Mouse (Mus musculus) CD4-positive, CD25-positive, alpha-beta regulatory T cell (primary cell): ENCODE results near the gene Gm3402. TPM values are rescaled to one million over a fixed set of nuclear protein-coding genes. Genes with fewer than 3 reads are reported as not detected.

Experiments
- polyA plus RNA-seq: library from polyadenylated mRNA; unstranded; fragments of 100-300 nt; shearing (Covaris generic); gene quantifications from one replicate; pipeline ENCODE4 v1.2.1, GENCODE M21; 2017

The Gm3402 gene
- polyA plus RNA-seq, result not detected

DNA sequence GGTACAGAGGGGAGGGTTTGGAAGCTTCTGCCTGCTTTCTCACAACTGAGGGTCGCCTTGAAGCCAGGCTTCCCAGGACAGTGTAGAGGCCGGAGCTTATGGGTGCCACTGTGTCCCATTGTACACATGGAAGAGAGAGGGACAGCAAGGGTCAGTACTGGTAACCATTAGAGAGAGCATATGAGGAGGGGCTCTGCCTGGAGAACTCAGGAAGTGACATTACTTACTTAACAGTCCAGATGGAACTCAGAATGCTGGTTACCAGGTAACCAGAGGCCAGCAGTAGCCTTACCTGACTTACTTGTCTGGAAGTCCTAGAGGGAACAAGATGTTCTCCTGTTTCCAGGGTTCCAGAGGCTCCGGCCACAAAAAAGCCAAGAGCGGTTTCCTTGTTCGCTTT lies at the start of gene Gm3402:
Gene Gm3402 (plus strand): TSS at position 301 of the 400 bp plus-strand sequence.

DNA sequence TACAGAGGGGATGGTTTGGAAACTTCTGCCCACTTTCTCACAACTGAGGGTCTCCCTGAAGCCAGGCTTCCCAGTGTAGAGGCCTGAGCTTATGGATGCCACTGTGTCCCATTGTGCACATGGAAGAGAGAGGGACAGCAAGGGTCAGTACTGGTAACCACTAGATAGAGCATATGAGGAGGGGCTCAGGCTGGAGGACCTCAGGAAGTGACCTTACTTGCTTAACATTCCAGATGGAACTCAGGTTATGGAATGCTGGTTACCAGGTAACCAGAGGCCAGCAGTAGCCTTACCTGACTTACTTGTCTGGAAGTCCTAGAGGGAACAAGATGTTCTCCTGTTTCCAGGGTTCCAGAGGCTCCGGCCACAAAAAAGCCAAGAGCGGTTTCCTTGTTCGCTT lies 32.3 kb upstream of the Gm3402 start, which contains the start of gene Gm6408:
Gene Gm6408 (plus strand): TSS at position 301 of the 400 bp plus-strand sequence.

DNA sequence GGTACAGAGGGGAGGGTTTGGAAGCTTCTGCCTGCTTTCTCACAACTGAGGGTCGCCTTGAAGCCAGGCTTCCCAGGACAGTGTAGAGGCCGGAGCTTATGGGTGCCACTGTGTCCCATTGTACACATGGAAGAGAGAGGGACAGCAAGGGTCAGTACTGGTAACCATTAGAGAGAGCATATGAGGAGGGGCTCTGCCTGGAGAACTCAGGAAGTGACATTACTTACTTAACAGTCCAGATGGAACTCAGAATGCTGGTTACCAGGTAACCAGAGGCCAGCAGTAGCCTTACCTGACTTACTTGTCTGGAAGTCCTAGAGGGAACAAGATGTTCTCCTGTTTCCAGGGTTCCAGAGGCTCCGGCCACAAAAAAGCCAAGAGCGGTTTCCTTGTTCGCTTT lies 22.9 kb upstream of the Gm3402 start, which contains the start of gene Gm6370:
Gene Gm6370 (plus strand): TSS at position 301 of the 400 bp plus-strand sequence.

GRCm38 (mm10) chr5:146502099-146502498 lies 11.8 kb upstream of the Gm3402 start, which contains the start of gene 4930449I24Rik:
Gene 4930449I24Rik (plus strand): TSS chr5:146502399.

DNA sequence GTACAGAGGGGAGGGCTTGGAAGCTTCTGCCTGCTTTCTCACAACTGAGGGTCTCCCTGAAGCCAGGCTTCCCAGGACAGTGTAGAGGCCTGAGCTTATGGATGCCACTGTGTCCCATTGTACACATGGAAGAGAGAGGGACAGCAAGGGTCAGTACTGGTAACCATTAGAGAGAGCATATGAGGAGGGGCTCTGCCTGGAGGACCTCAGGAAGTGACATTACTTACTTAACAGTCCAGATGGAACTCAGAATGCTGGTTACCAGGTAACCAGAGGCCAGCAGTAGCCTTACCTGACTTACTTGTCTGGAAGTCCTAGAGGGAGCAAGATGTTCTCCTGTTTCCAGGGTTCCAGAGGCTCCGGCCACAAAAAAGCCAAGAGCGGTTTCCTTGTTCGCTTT lies 11.6 kb downstream of the Gm3402 start, which contains the start of gene Gm3404:
Gene Gm3404 (plus strand): TSS at position 301 of the 400 bp plus-strand sequence.

GRCm38 (mm10) chr5:146537347-146537746 lies 23.4 kb downstream of the Gm3402 start, which contains the start of gene Gm3409:
Gene Gm3409 (plus strand): TSS chr5:146537647.

DNA sequence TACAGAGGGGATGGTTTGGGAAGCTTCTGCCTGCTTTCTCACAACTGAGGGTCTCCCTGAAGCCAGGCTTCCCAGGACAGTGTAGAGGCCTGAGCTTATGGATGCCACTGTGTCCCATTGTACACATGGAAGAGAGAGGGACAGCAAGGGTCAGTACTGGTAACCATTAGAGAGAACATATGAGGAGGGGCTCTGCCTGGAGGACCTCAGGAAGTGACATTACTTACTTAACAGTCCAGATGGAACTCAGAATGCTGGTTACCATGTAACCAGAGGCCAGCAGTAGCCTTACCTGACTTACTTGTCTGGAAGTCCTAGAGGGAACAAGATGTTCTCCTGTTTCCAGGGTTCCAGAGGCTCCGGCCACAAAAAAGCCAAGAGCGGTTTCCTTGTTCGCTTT lies 41.9 kb downstream of the Gm3402 start, which contains the start of gene Gm3415:
Gene Gm3415 (plus strand): TSS at position 301 of the 400 bp plus-strand sequence.

Other genes starting within 250 kb of the Gm3402 start
- not detected for gene Wasf3, start 129.1 kb upstream of the Gm3402 start, polyA plus RNA-seq
- not detected for gene Gm6408, start 32.2 kb upstream of the Gm3402 start, polyA plus RNA-seq
- gene Gm6370, start 22.8 kb upstream of the Gm3402 start, polyA plus RNA-seq, result not detected
- gene 4930449I24Rik, start 11.7 kb upstream of the Gm3402 start, polyA plus RNA-seq, result not detected
- not detected for gene Gm3404, start 11.7 kb downstream of the Gm3402 start, polyA plus RNA-seq
- gene Gm3409, start 23.5 kb downstream of the Gm3402 start, polyA plus RNA-seq, result not detected
- gene Gm3415, start 42.0 kb downstream of the Gm3402 start, polyA plus RNA-seq, result not detected
- not detected for gene Gpr12, start 71.1 kb downstream of the Gm3402 start, polyA plus RNA-seq